Mouse (Mus musculus): ENCODE measurements at regions not wholly inside any gene's neighbourhood (a gene's known extent, or its start where the extent isn't known, plus 50 kb on each side); places are given as distances from the start of the nearest gene placed in this dataset.

GRCm38 (mm10) chr7:130044235-130044553 is 452.5 kb downstream of the Wdr11 start:
- TF ChIP-seq CTCF (IDR thresholded peaks at IDR 0.05; ENCODE audit: borderline replicate concordance, insufficient read depth, low read depth, low read length) (no peak), POLR2A (IDR thresholded peaks at IDR 0.05; ENCODE audit: borderline replicate concordance, insufficient read depth, low read length) (no peak)
